ENCODE assay signal across 16 mouse cellular contexts in genomic region chr9:15538979-15539533, GRCm38 (mm10).
"Had no signal": no experiment of that assay in that cellular context is flagged by ENCODE, and none has a peak within 500 bp of the region (broad histone marks: within the 10 kb centered on the region; RNA-seq: fewer than 3 reads in every experiment).

No protein-coding gene starts in this region.

- H3K4me3 ChIP-seq: kidney, embryonic 15.5 days; limb, embryonic 15.5 days; liver, embryonic 12.5 days; lung, embryonic 15.5 days; megakaryocyte, embryonic 14.5 days; midbrain, embryonic 12.5 days had no signal

- H3K27me3 ChIP-seq: kidney, embryonic 15.5 days; limb, embryonic 15.5 days; liver, embryonic 12.5 days; lung, embryonic 15.5 days; megakaryocyte, embryonic 14.5 days; midbrain, embryonic 12.5 days had no signal

- H3K4me2 ChIP-seq: kidney, embryonic 15.5 days; limb, embryonic 15.5 days; liver, embryonic 12.5 days; lung, embryonic 15.5 days; midbrain, embryonic 12.5 days had no signal

- H3K36me3 ChIP-seq: lung, embryonic 15.5 days; midbrain, embryonic 12.5 days had no signal

- H3K4me1 ChIP-seq: midbrain, embryonic 12.5 days had no signal

- H3K9me3 ChIP-seq: kidney, embryonic 15.5 days; limb, embryonic 15.5 days; liver, embryonic 12.5 days; lung, embryonic 15.5 days; megakaryocyte, embryonic 14.5 days; midbrain, embryonic 12.5 days had no signal

- H3K27ac ChIP-seq: kidney, embryonic 15.5 days; limb, embryonic 15.5 days; liver, embryonic 12.5 days; lung, embryonic 15.5 days; midbrain, embryonic 12.5 days; stomach, postnatal 0 days had no signal

- H3K9ac ChIP-seq: kidney, embryonic 15.5 days; limb, embryonic 15.5 days; liver, embryonic 12.5 days; lung, embryonic 15.5 days; midbrain, embryonic 12.5 days had no signal

- ATAC-seq: liver, embryonic 12.5 days; midbrain, embryonic 16.5 days had no signal

- DNase-seq: kidney, adult 18-20 months; kidney, postnatal 14 days; left cerebral cortex, postnatal 4 days; lung, postnatal 4 days; right cerebral cortex, adult 18-20 months; right cerebral cortex, postnatal 25 days; thymus, adult 2 months; thymus, postnatal 36 days had no signal
